Mouse (Mus musculus) heart, embryonic 13.5 days (tissue): ENCODE measurements around the gene Tpst2. TPM values are rescaled to one million over a fixed set of nuclear protein-coding genes. Genes with fewer than 3 reads are reported as not detected.
A peak's percentile ranks its signal among the peaks of the same experiment; 100 is the strongest.

Experiments
- ATAC-seq: fragments of 200-750 bp; cut with Nextera tagmentation; 2 replicates; pipeline ENCODE4 v1.8.0; 2017; ENCODE audit warnings: moderate TSS enrichment; ENCODE audit not compliant: insufficient number of reproducible peaks, low FRiP score, low TSS enrichment; ENCODE audit errors: extremely low read depth
- H3K27ac ChIP-seq: fragments of 300-500 bp; sonication (generic); replicated peaks from 2 replicates; pipeline ENCODE4 v1.5.1; 2015; ENCODE audit warnings: moderate library complexity, mild to moderate bottlenecking, inconsistent platforms
- H3K27me3 ChIP-seq: fragments of 300-500 bp; sonication (generic); replicated peaks from 2 replicates; pipeline ENCODE4 v1.6.1; 2015; ENCODE audit warnings: mild to moderate bottlenecking, inconsistent platforms
- H3K36me3 ChIP-seq: fragments of 300-500 bp; sonication (generic); 2 replicates; pipeline ENCODE4 v1.6.1; 2015; ENCODE audit warnings: mild to moderate bottlenecking, inconsistent platforms
- H3K4me1 ChIP-seq: fragments of 300-500 bp; sonication (generic); 2 replicates; pipeline ENCODE4 v1.6.1; 2015; ENCODE audit warnings: inconsistent platforms
- H3K4me2 ChIP-seq: fragments of 300-500 bp; sonication (generic); 2 replicates; pipeline ENCODE4 v1.6.1; 2015; ENCODE audit warnings: inconsistent platforms, mild to moderate bottlenecking, moderate library complexity
- H3K4me3 ChIP-seq: fragments of 300-500 bp; sonication (generic); 2 replicates; pipeline ENCODE4 v1.5.1; 2015; ENCODE audit warnings: moderate library complexity, mild to moderate bottlenecking, inconsistent platforms
- H3K9ac ChIP-seq: fragments of 300-500 bp; sonication (generic); 2 replicates; pipeline ENCODE4 v1.6.1; 2015; ENCODE audit warnings: inconsistent platforms, mild to moderate bottlenecking, moderate library complexity
- H3K9me3 ChIP-seq: fragments of 300-500 bp; sonication (generic); 2 replicates; pipeline ENCODE4 v1.6.1; 2016; ENCODE audit warnings: inconsistent platforms
- WGBS: fragments of 180-500 bp; shearing (Covaris S2); methylation state at CpG from one replicate; pipeline ENCODE4 v1.1.7; 2015; ENCODE audit warnings: mixed read lengths; 5-methylcytosine and 5-hydroxymethylcytosine counted together
- polyA plus RNA-seq: library from polyadenylated mRNA; unstranded; fragments of >200 nt; fragmentation: Nextera tagmentation; extraction: Ambion mirVana; gene quantifications from 2 replicates; pipeline ENCODE4 v1.2.1, GENCODE M21; 2015

Tpst2 gene
- polyA plus RNA-seq, 1 experiment from 2014 or later, result 36.8 TPM

DNA sequence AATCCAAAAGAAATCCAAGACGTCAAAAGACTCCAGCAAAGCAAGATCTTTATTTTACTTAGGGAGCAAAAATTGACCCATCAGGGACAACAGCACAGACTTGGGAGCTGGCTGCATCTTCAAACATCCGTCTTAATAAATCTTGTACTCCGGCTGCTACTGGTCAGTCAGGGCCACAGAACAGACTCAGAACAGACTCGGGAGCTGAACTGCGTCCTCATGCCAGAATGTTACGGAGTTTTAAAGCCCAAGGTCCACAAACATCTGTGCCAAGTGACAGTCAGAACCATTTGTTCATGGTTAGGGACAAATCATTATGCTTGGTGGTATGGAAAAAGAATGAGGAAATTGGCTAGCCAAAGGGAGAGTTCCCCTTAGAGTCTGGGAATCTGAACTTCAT, 46.8 kb downstream of the Tpst2 start:
- H3K27me3 ChIP-seq, result no peaks in the 10 kb centered on the region
- no peak overlapping the region for H3K9ac ChIP-seq
- H3K36me3 ChIP-seq, result peaks cover 8% of the 10 kb centered on the region
- H3K27ac ChIP-seq, result no peak overlapping the region
- 84% methylated on average over 6 of the region's 6 CpGs for WGBS
- peaks cover 29% of the 10 kb centered on the region for H3K4me1 ChIP-seq
- no peak for ATAC-seq
- no peak overlapping the region for H3K4me3 ChIP-seq
- no peaks in the 10 kb centered on the region for H3K9me3 ChIP-seq
- no peak overlapping the region for H3K4me2 ChIP-seq

DNA sequence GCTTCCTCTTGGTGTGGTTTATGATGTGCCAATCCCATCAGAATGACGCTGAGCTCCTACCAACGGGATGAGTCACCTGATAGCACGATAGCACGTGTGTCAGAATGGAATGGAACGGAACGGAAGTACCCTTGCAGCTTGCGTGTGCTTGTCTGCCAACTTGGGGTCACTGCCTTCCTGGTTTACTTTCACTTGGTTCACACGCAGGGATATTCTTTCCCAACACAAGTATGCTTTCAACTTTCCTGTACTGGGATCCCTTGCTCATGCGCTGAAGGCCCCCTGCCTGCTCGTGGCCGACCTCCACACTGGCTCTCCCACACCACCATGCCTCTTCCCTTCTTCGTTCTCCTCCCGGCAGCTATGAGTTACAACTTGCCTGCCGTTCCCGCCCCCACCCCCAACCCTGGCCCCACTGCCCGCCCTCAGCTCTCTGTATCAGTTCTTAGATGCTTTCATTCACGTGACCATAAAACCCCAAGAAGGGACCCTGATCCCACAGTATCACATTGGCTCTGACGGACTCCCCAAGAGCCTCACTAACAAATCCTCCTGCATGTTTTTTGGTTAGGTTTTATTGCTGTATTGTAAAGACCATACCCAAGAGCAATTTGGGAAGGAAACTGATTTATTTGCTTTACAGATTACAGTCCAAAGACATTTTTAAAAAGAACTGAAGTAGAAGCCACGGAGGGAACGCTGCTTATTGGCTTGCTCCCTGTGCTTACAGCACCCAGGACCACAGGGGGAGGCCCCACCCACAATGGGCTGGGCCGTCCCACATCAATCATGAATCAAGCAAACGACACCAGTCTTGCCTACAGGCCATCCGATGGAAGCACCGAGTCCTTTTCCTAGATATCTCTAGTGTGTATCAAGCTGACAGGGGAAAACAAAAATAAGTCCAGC, 48.4 kb downstream of the Tpst2 start:
- WGBS, result 23% methylated on average over 24 of the region's 24 CpGs
- ATAC-seq, result peak; percentile 48; the same call in 1 of the 2 replicates
- H3K9ac ChIP-seq, result peak overlapping the region; percentile 50

DNA sequence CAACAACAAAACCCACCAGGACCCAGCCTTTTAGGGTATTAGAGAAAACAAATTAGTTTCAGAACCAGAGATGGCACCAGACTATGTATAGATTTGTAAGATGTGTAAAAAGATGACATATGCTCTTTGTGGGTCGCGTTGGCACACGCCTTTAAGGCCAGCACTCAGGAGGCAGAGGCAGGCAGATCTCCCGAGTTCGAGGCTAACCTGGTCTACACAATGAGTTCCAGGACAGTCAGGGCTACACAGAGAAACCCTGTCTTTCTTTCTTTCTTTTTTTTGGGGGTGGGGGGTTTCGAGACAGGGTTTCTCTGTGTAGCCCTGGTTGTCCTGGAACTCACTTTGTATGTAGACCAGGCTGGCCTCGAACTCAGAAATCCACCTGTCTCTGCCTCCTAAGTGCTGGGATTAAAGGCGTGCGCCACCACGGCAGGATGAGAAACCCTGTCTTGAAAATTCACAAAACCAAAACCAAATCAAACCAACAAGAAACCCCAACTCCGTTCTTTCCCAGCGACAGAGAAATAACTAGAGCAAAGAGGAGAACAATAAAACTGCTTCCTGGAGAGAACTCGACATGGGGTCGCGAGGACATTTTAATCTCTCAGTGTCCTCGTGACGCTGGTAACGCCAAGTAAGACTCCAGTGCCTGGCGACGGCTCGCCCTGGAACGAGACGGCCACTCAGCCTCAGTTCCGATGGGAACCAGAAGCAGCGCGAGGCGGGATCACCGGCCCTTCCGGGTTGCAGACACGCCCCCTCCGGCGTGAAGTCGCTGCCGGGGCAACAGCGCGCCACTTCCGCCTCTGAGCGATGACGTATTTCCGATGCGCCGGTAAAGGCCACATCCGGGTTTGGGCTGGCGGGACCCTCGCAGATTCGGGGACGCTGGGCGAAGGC, 49.3 kb downstream of the Tpst2 start, which contains the start of gene Tfip11:
Gene Tfip11 (plus strand): TSS at position 813 of the 900 bp plus-strand sequence.
- peak within 1 kb of the TSS; percentile 80 for H3K4me2 ChIP-seq
- no peaks in the 10 kb centered on the region for H3K9me3 ChIP-seq
- H3K4me3 ChIP-seq, result peak within 1 kb of the TSS; percentile 90
- peak within 1 kb of the TSS; percentile 77 for H3K27ac ChIP-seq
- H3K27me3 ChIP-seq, result no peaks in the 10 kb centered on the region
- peak within 1 kb of the TSS; percentile 92 for H3K9ac ChIP-seq
- ATAC-seq, result peak; percentile 72
- 6% methylated on average over 48 of the region's 48 CpGs for WGBS
- H3K4me1 ChIP-seq, result peaks cover 29% of the 10 kb centered on the region
- peaks cover 34% of the 10 kb centered on the region for H3K36me3 ChIP-seq

More for the DNA sequence above, 48.4 kb downstream of the Tpst2 start:
- Histone ChIP-seq H3K9me3 (no peaks in the 10 kb centered on the region), H3K4me1 (peaks cover 29% of the 10 kb centered on the region), H3K27ac (peak overlapping the region; percentile 77), H3K36me3 (peaks cover 25% of the 10 kb centered on the region), H3K27me3 (no peaks in the 10 kb centered on the region), H3K4me3 (peak overlapping the region; percentile 90), H3K4me2 (peak overlapping the region; percentile 80)

DNA sequence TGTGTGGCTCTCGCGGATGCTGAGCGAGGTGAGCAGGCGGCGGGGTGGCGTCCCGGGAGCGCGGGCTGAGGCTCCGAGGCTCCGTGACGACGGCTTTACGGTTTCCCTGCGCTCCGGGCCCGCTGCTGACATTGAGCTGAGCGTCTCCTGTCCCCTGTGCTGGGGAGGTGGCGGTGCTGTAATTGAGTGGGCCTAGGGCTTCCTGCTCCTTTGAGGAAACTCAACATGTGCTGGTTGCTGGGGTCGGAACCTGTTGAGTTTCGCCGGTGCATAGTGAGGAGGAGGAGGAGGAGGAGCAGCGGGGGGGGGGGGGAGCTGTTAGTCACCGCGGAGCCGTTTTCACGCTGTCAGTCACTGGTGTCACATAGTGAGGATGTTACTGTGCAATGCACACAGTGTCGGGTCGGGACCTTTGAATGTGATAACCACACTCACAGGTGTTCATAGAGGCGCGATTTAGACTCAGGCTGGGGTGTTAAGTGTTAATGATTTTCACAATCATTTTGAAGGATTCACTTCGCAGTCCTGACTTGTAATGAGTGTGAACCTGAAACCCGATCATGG, 50.0 kb downstream of the Tpst2 start:
- H3K4me1 ChIP-seq, result peaks cover 29% of the 10 kb centered on the region
- H3K27ac ChIP-seq, result peak overlapping the region; percentile 26; the same call in 1 of the 2 replicates
- no peak for ATAC-seq

DNA sequence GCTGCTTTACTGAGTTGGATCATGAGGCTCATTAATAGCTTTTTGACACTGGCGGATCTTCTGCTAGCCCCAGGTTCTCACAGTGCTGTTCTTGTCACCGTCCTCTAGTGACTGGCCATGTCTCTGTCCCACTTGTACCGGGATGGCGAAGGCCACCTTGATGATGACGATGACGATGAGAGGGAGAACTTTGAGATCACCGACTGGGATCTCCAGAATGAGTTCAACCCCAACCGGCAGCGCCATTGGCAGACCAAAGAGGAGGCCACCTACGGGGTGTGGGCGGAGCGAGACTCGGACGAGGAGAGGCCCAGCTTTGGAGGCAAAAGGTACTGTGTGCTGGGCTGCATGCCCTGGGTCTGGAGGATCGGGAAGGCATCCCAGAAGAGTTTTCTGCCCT, 51.4 kb downstream of the Tpst2 start:
- H3K36me3 ChIP-seq, result peaks cover 54% of the 10 kb centered on the region
- no peak for ATAC-seq

More for the DNA sequence above, 50.0 kb downstream of the Tpst2 start:
- H3K4me3 ChIP-seq, result peak overlapping the region; percentile 90
- H3K4me2 ChIP-seq, result peak overlapping the region; percentile 80
- H3K27me3 ChIP-seq, result no peaks in the 10 kb centered on the region
- WGBS, result 1% methylated on average over 32 of the region's 33 CpGs
- peaks cover 41% of the 10 kb centered on the region for H3K36me3 ChIP-seq
- no peaks in the 10 kb centered on the region for H3K9me3 ChIP-seq
- H3K9ac ChIP-seq, result peak overlapping the region; percentile 92

DNA sequence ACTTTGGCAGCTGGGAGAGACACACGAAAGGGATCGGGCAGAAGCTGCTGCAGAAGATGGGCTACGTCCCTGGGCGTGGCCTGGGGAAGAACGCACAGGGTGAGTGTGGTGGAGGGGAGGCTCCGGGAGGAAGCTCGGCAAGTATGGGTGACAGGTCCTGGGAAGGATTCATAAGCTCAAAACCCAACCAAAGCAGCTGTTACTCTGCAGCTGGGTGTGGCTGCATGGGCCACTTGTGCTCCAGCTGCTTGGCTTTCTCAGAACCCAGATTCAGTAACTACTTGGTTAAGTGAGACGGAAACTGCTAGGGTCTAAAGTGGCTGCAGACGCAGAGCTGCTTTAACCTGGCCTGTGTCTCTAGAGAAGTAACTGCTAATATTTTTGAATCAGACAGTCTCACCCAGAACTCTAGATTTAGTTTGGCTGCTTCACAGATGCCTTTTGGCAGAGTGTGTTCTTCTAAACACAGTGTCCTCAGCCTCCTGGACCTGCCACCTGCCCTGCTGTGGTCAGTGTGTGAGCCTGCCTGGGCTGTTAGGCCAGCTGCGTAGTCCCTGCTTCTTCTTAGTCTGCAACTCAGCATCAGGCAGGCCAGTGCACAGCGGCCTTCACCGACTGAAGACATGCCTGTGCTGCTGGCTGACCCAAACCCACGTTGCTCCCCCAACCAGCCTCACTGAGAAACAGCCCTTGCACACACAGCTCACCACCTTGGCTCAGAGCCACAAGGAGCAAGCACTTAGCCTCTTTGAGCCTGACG, 53.5 kb downstream of the Tpst2 start:
- H3K4me1 ChIP-seq, result peaks cover 17% of the 10 kb centered on the region
- no peak for ATAC-seq
- H3K4me3 ChIP-seq, result no peak overlapping the region
- H3K27me3 ChIP-seq, result no peaks in the 10 kb centered on the region
- no peak overlapping the region for H3K27ac ChIP-seq
- no peak overlapping the region for H3K9ac ChIP-seq
- no peak overlapping the region for H3K4me2 ChIP-seq
- peaks cover 76% of the 10 kb centered on the region for H3K36me3 ChIP-seq
- 92% methylated on average over 14 of the region's 14 CpGs for WGBS
- H3K9me3 ChIP-seq, result no peaks in the 10 kb centered on the region

More for the DNA sequence above, 51.4 kb downstream of the Tpst2 start:
- H3K9ac ChIP-seq, result no peak overlapping the region
- H3K9me3 ChIP-seq, result no peaks in the 10 kb centered on the region
- WGBS, result 92% methylated on average over 15 of the region's 15 CpGs
- H3K27ac ChIP-seq, result no peak overlapping the region
- no peak overlapping the region for H3K4me3 ChIP-seq
- H3K4me1 ChIP-seq, result peaks cover 29% of the 10 kb centered on the region
- no peaks in the 10 kb centered on the region for H3K27me3 ChIP-seq
- no peak overlapping the region for H3K4me2 ChIP-seq

DNA sequence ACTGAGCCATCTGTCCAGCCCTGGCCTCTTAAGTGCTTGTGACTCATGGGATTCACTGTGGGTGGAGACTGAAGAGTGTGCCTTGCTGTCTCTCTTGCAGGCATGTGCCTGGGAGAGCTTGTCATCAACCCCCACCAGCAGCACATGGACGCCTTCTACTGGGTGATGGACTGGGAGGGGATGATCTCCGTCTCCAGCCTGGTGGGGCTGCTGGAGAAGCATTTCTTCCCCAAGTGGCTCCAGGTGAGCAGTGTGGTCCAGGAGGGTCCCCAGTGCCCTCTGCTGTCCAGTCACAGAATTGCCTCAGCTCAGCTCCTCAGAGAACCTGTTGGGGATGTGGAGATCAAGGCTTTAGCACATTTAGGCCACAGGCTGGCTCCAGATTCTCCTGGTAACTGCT, 59.0 kb downstream of the Tpst2 start:
- no peaks in the 10 kb centered on the region for H3K9me3 ChIP-seq
- H3K4me2 ChIP-seq, result no peak overlapping the region
- no peaks in the 10 kb centered on the region for H3K27me3 ChIP-seq
- H3K4me1 ChIP-seq, result no peaks in the 10 kb centered on the region
- no peak overlapping the region for H3K9ac ChIP-seq
- no peak overlapping the region for H3K27ac ChIP-seq
- no peak for ATAC-seq
- H3K4me3 ChIP-seq, result no peak overlapping the region
- WGBS, result 35% methylated on average over 2 of the region's 2 CpGs
- H3K36me3 ChIP-seq, result peaks cover 98% of the 10 kb centered on the region

DNA sequence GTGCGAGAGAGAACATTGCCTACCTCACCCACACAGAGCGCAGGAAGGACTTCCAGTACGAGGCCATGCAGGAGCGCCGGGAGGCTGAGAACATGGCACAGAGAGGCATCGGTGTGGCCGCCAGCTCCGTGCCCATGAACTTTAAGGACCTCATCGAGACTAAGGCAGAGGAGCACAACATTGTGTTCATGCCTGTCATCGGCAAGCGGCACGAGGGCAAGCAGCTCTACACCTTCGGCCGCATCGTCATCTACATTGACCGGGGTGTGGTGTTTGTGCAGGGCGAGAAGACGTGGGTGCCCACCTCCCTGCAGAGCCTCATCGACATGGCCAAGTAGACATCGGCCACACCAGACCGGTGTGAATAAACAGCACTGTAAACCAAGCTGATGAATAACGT, 60.5 kb downstream of the Tpst2 start:
- Histone ChIP-seq H3K27me3 (no peaks in the 10 kb centered on the region), H3K9ac (no peak overlapping the region), H3K9me3 (no peaks in the 10 kb centered on the region), H3K4me2 (no peak overlapping the region), H3K36me3 (peaks cover 90% of the 10 kb centered on the region), H3K27ac (no peak overlapping the region), H3K4me3 (no peak overlapping the region), H3K4me1 (peaks cover 5% of the 10 kb centered on the region)
- ATAC-seq, result no peak
- 91% methylated on average over 22 of the region's 22 CpGs for WGBS

DNA sequence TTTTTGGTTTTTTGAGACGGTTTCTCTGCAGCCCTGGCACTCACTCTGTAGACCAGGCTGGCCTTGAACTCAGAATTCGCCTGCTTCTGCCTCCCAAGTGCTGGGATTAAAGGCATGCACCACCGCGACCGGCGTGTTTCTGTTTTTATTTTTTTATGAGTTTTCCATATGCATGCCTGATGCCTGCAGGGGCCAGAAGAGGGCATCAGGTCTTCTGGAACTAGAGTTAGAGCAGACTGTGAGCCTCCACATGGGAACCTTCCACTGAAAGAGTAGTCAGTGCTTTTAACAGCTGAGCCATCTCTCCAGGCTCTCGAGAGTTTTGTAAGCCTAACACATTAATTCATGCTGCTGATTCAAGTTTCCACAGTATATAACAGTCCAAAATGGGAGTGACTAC, 62.7 kb downstream of the Tpst2 start:
- Histone ChIP-seq H3K27ac (no peak overlapping the region), H3K9me3 (no peaks in the 10 kb centered on the region), H3K4me2 (no peak overlapping the region), H3K4me3 (no peak overlapping the region), H3K9ac (no peak overlapping the region), H3K36me3 (peaks cover 68% of the 10 kb centered on the region), H3K4me1 (peaks cover 17% of the 10 kb centered on the region), H3K27me3 (no peaks in the 10 kb centered on the region)
- no peak for ATAC-seq
- 71% methylated on average over 7 of the region's 7 CpGs for WGBS

DNA sequence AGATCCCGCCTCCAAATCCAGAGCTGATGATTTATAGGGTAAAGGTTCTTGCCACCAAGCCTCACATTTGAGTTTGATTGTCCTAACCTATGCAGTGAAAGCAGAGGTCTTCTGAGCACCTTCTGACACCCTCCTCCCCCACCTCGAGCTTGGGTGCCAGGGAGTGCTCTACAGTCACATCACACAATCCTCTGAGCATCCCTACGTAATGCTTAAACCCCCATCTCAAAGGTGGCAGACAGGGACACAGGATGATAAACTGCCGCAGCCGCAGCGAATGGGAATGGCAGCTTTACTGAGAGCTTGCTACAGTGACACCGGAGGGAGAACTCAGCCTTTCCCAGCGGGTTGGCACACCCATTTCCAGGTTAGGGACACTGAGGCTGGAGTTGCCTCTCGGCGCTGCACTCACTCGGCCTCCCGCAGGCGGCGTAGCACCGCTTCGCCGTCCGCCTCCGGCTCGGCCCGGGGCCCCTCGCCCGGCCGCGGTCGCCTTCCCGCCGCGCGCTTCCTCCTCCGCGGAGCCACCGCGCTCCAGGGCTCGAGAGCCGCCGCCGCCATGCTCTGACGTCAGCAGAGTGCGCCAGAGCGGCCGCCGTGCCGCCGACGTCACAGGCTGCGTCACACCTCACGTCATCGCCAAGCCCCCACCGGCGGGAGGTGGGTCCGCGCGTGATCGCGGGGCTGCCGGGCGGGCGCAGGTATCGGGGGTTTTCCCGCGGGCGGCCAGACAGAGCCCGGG, 66.1 kb downstream of the Tpst2 start, which contains the start of the genes Srrd and Hps4:
Gene Srrd (minus strand): TSS at position 578 of the 742 bp plus-strand sequence.
Gene Hps4 (plus strand): TSS at position 621 of the 742 bp plus-strand sequence.
- peak; percentile 60 for ATAC-seq
- H3K27ac ChIP-seq, result peak within 1 kb of the TSS; percentile 21
- whole genome bisulfite sequencing, result 1% methylated on average over 56 of the region's 64 CpGs
- no peaks in the 10 kb centered on the region for H3K9me3 ChIP-seq
- H3K9ac ChIP-seq, result peak within 1 kb of the TSS; percentile 93
- H3K4me2 ChIP-seq, result peak within 1 kb of the TSS; percentile 86
- H3K4me1 ChIP-seq, result peaks cover 20% of the 10 kb centered on the region
- no peaks in the 10 kb centered on the region for H3K27me3 ChIP-seq
- peak within 1 kb of the TSS; percentile 75 for H3K4me3 ChIP-seq
- peaks cover 53% of the 10 kb centered on the region for H3K36me3 ChIP-seq
